Mouse (Mus musculus) heart, postnatal 0 days (tissue): ENCODE measurements around the gene Mllt10. TPM values are rescaled to one million over a fixed set of nuclear protein-coding genes. Genes with fewer than 3 reads are reported as not detected.

Experiments used
- ATAC-seq: fragments of 200-750 bp; cut with Nextera tagmentation; 2 replicates; pipeline ENCODE4 v1.8.0; 2017; ENCODE audit warnings: low read depth, moderate number of reproducible peaks, moderate library complexity; ENCODE audit not compliant: insufficient read depth
- DNase-seq: peaks from one replicate; pipeline ENCODE4 v3.0.0-alpha.2; 2016; ENCODE audit warnings: low spot score
- H3K27ac ChIP-seq: fragments of 300-500 bp; sonication (generic); 2 replicates; pipeline ENCODE4 v1.5.1; 2014; ENCODE audit warnings: low read depth, mild to moderate bottlenecking
- H3K27me3 ChIP-seq: fragments of 300-500 bp; sonication (generic); 2 replicates; pipeline ENCODE4 v1.6.1; 2014; ENCODE audit warnings: low read length, mixed read lengths; ENCODE audit not compliant: control insufficient read depth, insufficient read depth
- H3K36me3 ChIP-seq: fragments of 300-500 bp; sonication (generic); replicated peaks from 2 replicates; pipeline ENCODE4 v1.6.1; 2014; ENCODE audit warnings: low read length, mixed read lengths; ENCODE audit not compliant: control insufficient read depth, insufficient read depth
- H3K4me1 ChIP-seq: fragments of 300-500 bp; sonication (generic); 2 replicates; pipeline ENCODE4 v1.6.1; 2014; ENCODE audit warnings: antibody characterized with exemption; ENCODE audit not compliant: control insufficient read depth, insufficient read depth
- H3K4me2 ChIP-seq: fragments of 300-500 bp; sonication (generic); 2 replicates; pipeline ENCODE4 v1.6.1; 2014; ENCODE audit warnings: low read depth, mild to moderate bottlenecking, low read length, moderate library complexity
- H3K4me3 ChIP-seq: fragments of 300-500 bp; sonication (generic); 2 replicates; pipeline ENCODE4 v1.5.1; 2014; ENCODE audit warnings: low read depth, low read length
- H3K9ac ChIP-seq: fragments of 300-500 bp; sonication (generic); replicated peaks from 2 replicates; pipeline ENCODE4 v1.6.1; 2014; ENCODE audit warnings: low read depth, low read length, mixed read lengths
- H3K9me3 ChIP-seq: fragments of 300-500 bp; sonication (generic); replicated peaks from 2 replicates; pipeline ENCODE4 v1.6.1; 2016; ENCODE audit warnings: low read length; ENCODE audit not compliant: control insufficient read depth
- CTCF ChIP-seq: IDR thresholded peaks from 2 replicates; pipeline ENCODE4 v1.5.1; 2016; ENCODE audit warnings: antibody characterized with exemption, control low read depth, low read depth
- EP300 ChIP-seq: IDR thresholded peaks from 2 replicates; pipeline ENCODE4 v1.6.1; 2016; ENCODE audit warnings: antibody characterized with exemption, low read depth
- WGBS: fragments of 180-500 bp; shearing (Covaris S2); extraction: QIAGEN DNeasy Blood & Tissue Kit; methylation state at CpG from one replicate; pipeline ENCODE4 v1.1.7; 2014; 5-methylcytosine and 5-hydroxymethylcytosine counted together
- polyA plus RNA-seq: library from polyadenylated mRNA; unstranded; fragments of >200 nt; fragmentation: Nextera tagmentation; extraction: Ambion mirVana; gene quantifications from 2 replicates; pipeline ENCODE4 v1.2.1, GENCODE M21; 2015
- total RNA-seq: library from RNA; depleted of rRNA; stranded (reverse); fragments of >200 nt; gene quantifications from 2 replicates; pipeline ENCODE4 v1.2.3, GENCODE M21; 2014; ENCODE audit warnings: low replicate concordance

The Mllt10 gene
- total and polyA plus RNA-seq, 2 experiments from 2014 or later = 22.1 to 25.6 TPM

DNA sequence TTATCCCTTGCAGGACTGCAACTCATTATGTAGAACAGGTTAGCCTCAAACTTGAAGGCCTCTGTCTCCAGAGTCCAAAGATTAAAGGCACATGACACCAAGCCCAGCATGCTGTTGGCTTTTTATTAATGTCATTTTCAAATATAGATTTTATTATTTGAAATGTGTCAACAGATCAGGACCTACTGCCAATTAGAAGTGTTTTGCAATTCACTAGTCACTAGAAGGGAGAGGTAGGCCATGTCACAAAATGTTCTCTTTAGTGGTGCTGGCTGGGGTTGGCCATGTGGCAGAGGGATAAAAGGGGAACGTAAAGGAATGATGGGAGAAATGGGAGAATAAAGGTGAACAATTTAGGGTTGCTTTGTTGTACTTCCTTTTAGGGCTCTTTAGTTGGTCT is 38.8 kb downstream of the Mllt10 start:
- Histone ChIP-seq H3K9ac (no peak overlapping the region), H3K27me3 (no peaks in the 10 kb centered on the region), H3K4me3 (no peak overlapping the region), H3K4me2 (no peak overlapping the region), H3K9me3 (no peaks in the 10 kb centered on the region), H3K27ac (peak overlapping the region; percentile 30), H3K36me3 (peaks cover 38% of the 10 kb centered on the region), H3K4me1 (no peaks in the 10 kb centered on the region)
- WGBS = 89% methylated on average over 1 of the region's 1 CpGs
- TF ChIP-seq EP300 (no peak), CTCF (no peak)
- ATAC-seq (no peak), DNase-seq (no peak)

DNA sequence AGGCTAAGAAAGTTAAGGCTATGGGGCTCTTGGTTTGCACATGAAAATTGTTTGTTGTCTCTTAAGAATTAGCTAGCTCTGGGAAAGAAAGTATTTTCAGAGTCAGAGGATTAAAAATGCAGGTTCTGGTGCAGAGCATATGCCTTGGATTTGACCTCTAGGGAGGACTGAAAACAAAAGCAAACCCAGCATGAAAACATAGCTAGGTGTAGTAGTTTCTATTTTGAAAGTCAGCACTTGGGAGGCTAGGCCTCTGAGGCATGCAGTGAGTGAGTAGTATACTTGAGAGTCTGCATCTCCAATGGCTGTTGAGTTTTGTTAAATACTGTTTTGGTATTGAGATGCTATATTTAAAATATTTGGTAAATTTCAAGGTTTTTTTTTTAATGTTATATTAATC is 39.3 kb downstream of the Mllt10 start:
- H3K4me1 ChIP-seq = no peaks in the 10 kb centered on the region
- no peak overlapping the region for H3K9ac ChIP-seq
- H3K27ac ChIP-seq = peak overlapping the region; percentile 30
- H3K4me2 ChIP-seq = no peak overlapping the region
- ATAC-seq (no peak), DNase-seq (no peak)
- H3K36me3 ChIP-seq = peaks cover 36% of the 10 kb centered on the region
- no peaks in the 10 kb centered on the region for H3K27me3 ChIP-seq
- no peaks in the 10 kb centered on the region for H3K9me3 ChIP-seq
- H3K4me3 ChIP-seq = no peak overlapping the region
- TF ChIP-seq EP300 (no peak), CTCF (no peak)

DNA sequence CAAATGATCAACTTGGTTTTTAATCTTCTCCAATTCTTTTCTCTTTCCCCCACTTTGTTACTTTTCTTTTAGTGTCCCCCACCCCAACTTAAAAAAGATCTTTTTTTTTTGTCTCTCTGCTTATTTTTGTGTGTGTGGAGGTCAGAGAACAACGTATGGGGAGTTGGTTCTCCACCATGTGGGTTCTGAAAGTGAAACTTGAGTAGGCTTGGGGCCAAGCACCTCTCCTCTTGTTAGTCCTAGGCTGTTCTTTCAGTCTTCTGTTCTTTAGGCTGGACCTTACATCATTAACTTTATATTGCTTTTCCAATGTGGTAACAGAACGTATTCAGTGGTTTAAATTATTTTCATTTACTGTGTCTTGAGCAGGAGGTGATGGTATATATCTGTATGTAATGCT is 40.8 kb downstream of the Mllt10 start:
- H3K27ac ChIP-seq = no peak overlapping the region
- H3K9ac ChIP-seq = no peak overlapping the region
- no peaks in the 10 kb centered on the region for H3K9me3 ChIP-seq
- no peak for DNase-seq
- peaks cover 38% of the 10 kb centered on the region for H3K36me3 ChIP-seq
- H3K4me1 ChIP-seq = no peaks in the 10 kb centered on the region
- no peaks in the 10 kb centered on the region for H3K27me3 ChIP-seq
- ATAC-seq = no peak
- no peak for TF ChIP-seq EP300
- no peak for TF ChIP-seq CTCF
- no peak overlapping the region for H3K4me2 ChIP-seq
- WGBS = 58% methylated on average over 2 of the region's 2 CpGs
- no peak overlapping the region for H3K4me3 ChIP-seq

DNA sequence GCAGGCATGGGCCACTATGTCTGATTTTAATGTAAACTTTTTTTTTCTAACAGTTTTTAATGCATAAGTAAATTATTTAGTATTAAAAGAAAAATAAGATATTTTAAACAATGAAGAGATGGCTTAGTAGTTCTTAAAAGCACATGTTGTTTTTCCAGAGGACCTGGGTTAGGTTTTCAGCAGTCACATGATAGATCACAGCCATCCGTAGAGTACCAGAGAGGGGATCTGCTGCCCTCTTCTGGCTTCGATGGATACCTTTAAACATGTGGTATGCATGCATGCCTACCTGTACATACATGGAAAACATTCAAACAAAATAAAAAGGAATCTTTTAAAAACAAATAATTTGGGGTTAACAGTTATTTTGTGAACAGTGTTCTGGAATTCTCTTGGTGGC is 45.9 kb downstream of the Mllt10 start:
- H3K4me2 ChIP-seq = no peak overlapping the region
- no peak overlapping the region for H3K27ac ChIP-seq
- DNase-seq (no peak), ATAC-seq (no peak)
- peaks cover 32% of the 10 kb centered on the region for H3K36me3 ChIP-seq
- H3K9ac ChIP-seq = no peak overlapping the region
- no peaks in the 10 kb centered on the region for H3K9me3 ChIP-seq
- H3K4me3 ChIP-seq = no peak overlapping the region
- 93% methylated on average over 2 of the region's 2 CpGs for whole genome bisulfite sequencing
- no peaks in the 10 kb centered on the region for H3K4me1 ChIP-seq
- TF ChIP-seq EP300 (no peak), CTCF (peak; percentile 12; the same call in 1 of the 2 replicates)
- no peaks in the 10 kb centered on the region for H3K27me3 ChIP-seq

DNA sequence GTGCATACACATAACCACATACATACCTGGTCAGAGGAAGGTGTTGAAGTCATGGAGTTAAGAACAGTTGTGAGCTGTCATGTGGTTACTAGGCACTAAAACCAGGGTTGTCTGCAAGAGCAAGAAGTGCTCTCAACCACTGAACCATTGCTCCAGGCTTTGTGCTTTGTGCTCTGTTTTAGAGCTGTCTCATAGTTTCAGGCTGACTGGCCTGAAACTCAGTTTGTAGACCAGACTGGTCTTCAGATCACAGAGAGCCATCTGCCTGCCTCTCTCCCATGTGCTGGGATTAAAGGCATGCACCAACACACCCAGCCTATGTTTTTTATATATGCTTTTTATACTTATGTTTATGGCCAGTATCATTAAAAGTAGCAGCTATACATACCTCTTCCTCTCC is 52.5 kb downstream of the Mllt10 start:
- H3K4me3 ChIP-seq = no peak overlapping the region
- no peaks in the 10 kb centered on the region for H3K27me3 ChIP-seq
- TF ChIP-seq EP300 = no peak
- no peak for TF ChIP-seq CTCF
- peaks cover 17% of the 10 kb centered on the region for H3K36me3 ChIP-seq
- no peaks in the 10 kb centered on the region for H3K9me3 ChIP-seq
- no peak for ATAC-seq
- H3K9ac ChIP-seq = no peak overlapping the region
- H3K27ac ChIP-seq = no peak overlapping the region
- no peaks in the 10 kb centered on the region for H3K4me1 ChIP-seq
- H3K4me2 ChIP-seq = no peak overlapping the region
- DNase-seq = no peak

DNA sequence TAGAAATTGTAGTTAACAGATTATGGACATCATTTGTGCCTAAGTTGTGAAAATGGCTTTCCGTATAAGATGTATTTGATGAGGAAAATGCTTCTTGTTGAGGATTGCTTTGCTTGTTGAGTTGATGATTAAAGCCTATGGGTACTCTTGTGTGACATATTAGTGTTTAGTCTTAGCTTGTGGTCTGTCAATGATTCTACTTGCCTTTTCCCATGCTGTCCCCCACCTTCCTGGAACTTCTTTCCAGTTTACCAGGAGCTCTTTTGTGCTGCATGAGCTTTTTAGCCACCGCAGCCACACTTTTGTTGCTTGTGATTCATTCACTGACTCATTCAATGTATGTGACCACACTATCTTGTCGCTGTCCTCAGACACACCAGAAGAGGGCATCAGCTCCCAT is 53.2 kb downstream of the Mllt10 start:
- Histone ChIP-seq H3K4me2 (no peak overlapping the region), H3K36me3 (peaks cover 18% of the 10 kb centered on the region), H3K4me1 (no peaks in the 10 kb centered on the region), H3K4me3 (no peak overlapping the region), H3K27me3 (no peaks in the 10 kb centered on the region), H3K9ac (no peak overlapping the region), H3K27ac (no peak overlapping the region), H3K9me3 (no peaks in the 10 kb centered on the region)
- ATAC-seq (no peak), DNase-seq (no peak)
- WGBS = 95% methylated on average over 3 of the region's 3 CpGs
- TF ChIP-seq CTCF = no peak
- no peak for TF ChIP-seq EP300
